Mouse (Mus musculus) midbrain, postnatal 0 days (tissue): ENCODE measurements around the gene Cyb561a3. TPM values are rescaled to one million over a fixed set of nuclear protein-coding genes. Genes with fewer than 3 reads are reported as not detected.

ENCODE experiments used
- ATAC-seq: fragments of 200-750 bp; cut with Nextera tagmentation; 2 replicates; pipeline ENCODE4 v1.8.0; 2017; ENCODE audit warnings: moderate number of reproducible peaks, mild to moderate bottlenecking, moderate TSS enrichment, moderate library complexity; ENCODE audit not compliant: low FRiP score
- DNase-seq: peaks from one replicate; pipeline ENCODE4 v3.0.0-alpha.2; 2015; ENCODE audit warnings: low spot score
- H3K27ac ChIP-seq: fragments of 300-500 bp; sonication (generic); 2 replicates; pipeline ENCODE4 v1.5.1; 2014; ENCODE audit warnings: low read depth, mild to moderate bottlenecking, low read length, mixed read lengths
- H3K27me3 ChIP-seq: fragments of 300-500 bp; sonication (generic); 2 replicates; pipeline ENCODE4 v1.6.1; 2014; ENCODE audit warnings: low read length, control low read depth, mixed read lengths; ENCODE audit not compliant: insufficient read depth
- H3K36me3 ChIP-seq: fragments of 300-500 bp; sonication (generic); 2 replicates; pipeline ENCODE4 v1.6.1; 2014; ENCODE audit warnings: low read length, control low read depth, mixed read lengths; ENCODE audit not compliant: insufficient read depth
- H3K4me1 ChIP-seq: fragments of 300-500 bp; sonication (generic); 2 replicates; pipeline ENCODE4 v1.6.1; 2014; ENCODE audit warnings: mild to moderate bottlenecking, control low read depth, antibody characterized with exemption, low read length, mixed read lengths; ENCODE audit not compliant: insufficient read depth
- H3K4me2 ChIP-seq: fragments of 300-500 bp; sonication (generic); 2 replicates; pipeline ENCODE4 v1.6.1; 2014; ENCODE audit warnings: low read depth, mild to moderate bottlenecking, low read length, mixed read lengths; ENCODE audit not compliant: poor library complexity, severe bottlenecking
- H3K4me3 ChIP-seq: fragments of 300-500 bp; sonication (generic); 2 replicates; pipeline ENCODE4 v1.5.1; 2014; ENCODE audit warnings: low read depth, mild to moderate bottlenecking, low read length, moderate library complexity
- H3K9ac ChIP-seq: fragments of 300-500 bp; sonication (generic); replicated peaks from 2 replicates; pipeline ENCODE4 v1.6.1; 2014; ENCODE audit warnings: mild to moderate bottlenecking, low read length, moderate library complexity, mixed read lengths; ENCODE audit not compliant: poor library complexity, severe bottlenecking
- H3K9me3 ChIP-seq: fragments of 300-500 bp; sonication (generic); 2 replicates; pipeline ENCODE4 v1.6.1; 2016; ENCODE audit warnings: low read length, control low read depth
- CTCF ChIP-seq: IDR thresholded peaks from 2 replicates; pipeline ENCODE4 v1.5.1; 2016; ENCODE audit warnings: antibody characterized with exemption, mild to moderate bottlenecking
- WGBS: fragments of 180-500 bp; shearing (Covaris S2); extraction: QIAGEN DNeasy Blood & Tissue Kit; methylation state at CpG from one replicate; pipeline ENCODE4 v1.1.7; 2014; 5-methylcytosine and 5-hydroxymethylcytosine counted together
- polyA plus RNA-seq: library from polyadenylated mRNA; unstranded; fragments of >200 nt; fragmentation: Nextera tagmentation; extraction: Ambion mirVana; gene quantifications from 2 replicates; pipeline ENCODE4 v1.2.1, GENCODE M21; 2015
- total RNA-seq: library from RNA; depleted of rRNA; stranded (reverse); fragments of >200 nt; gene quantifications from 2 replicates; pipeline ENCODE4 v1.2.3, GENCODE M21; 2014; rRNA removed

Gene Cyb561a3
- total and polyA plus RNA-seq, 2 experiments from 2014 or later, result 19.1 to 20.3 TPM

DNA sequence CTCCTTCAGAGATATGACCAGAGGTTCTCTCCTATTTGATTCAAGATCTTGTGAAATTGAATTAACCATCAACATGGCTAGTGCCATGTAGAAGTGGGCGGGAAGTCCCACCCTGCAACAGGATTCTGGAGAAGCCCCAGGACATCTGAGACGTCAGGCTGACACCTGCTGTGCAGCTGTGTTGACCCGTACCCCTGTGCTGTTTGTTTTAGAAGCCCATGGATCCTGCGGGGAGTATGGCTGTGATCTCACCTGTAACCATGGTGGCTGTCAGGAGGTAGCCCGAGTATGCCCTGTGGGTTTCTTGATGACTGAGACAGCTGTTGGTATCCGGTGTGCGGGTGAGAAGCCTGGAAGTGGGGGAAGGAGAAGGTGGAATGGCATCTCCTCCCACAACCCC is 60.9 kb downstream of the Cyb561a3 start:
- DNase-seq, result no peak
- ATAC-seq, result no peak

DNA sequence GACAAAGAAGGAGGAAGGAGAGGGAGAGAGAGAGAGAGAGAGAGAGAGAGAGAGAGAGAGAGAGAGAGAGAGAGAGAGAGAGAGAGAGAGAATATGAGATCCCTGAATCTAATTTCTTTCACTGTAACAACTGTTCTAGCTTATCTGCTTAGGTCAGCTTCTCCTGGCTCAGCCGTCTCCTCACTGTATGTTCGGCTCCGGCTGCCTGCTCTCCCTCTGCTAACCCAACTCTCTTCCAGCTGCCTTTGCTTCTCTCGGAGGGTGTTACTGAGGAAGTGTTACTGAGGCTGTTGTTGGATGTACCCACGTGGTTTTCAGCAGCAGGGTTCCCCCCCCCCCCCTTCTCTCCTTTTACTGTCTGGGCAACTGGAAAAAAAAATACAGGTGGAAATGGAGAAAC is 63.1 kb downstream of the Cyb561a3 start:
- Histone ChIP-seq H3K4me2 (no peak overlapping the region), H3K4me3 (no peak overlapping the region), H3K27me3 (no peaks in the 10 kb centered on the region), H3K9ac (no peak overlapping the region), H3K27ac (no peak overlapping the region), H3K36me3 (no peaks in the 10 kb centered on the region), H3K9me3 (no peaks in the 10 kb centered on the region), H3K4me1 (no peaks in the 10 kb centered on the region)
- WGBS, result 10% methylated on average over 5 of the region's 5 CpGs
- ATAC-seq, result no peak
- no peak for TF ChIP-seq CTCF
- DNase-seq, result no peak

More for the DNA sequence above, 60.9 kb downstream of the Cyb561a3 start:
- Histone ChIP-seq H3K36me3 (no peaks in the 10 kb centered on the region), H3K4me3 (no peak overlapping the region), H3K9me3 (no peaks in the 10 kb centered on the region), H3K9ac (no peak overlapping the region), H3K27ac (no peak overlapping the region), H3K4me1 (no peaks in the 10 kb centered on the region), H3K4me2 (no peak overlapping the region), H3K27me3 (no peaks in the 10 kb centered on the region)
- 69% methylated on average over 7 of the region's 7 CpGs for WGBS
- TF ChIP-seq CTCF, result no peak

DNA sequence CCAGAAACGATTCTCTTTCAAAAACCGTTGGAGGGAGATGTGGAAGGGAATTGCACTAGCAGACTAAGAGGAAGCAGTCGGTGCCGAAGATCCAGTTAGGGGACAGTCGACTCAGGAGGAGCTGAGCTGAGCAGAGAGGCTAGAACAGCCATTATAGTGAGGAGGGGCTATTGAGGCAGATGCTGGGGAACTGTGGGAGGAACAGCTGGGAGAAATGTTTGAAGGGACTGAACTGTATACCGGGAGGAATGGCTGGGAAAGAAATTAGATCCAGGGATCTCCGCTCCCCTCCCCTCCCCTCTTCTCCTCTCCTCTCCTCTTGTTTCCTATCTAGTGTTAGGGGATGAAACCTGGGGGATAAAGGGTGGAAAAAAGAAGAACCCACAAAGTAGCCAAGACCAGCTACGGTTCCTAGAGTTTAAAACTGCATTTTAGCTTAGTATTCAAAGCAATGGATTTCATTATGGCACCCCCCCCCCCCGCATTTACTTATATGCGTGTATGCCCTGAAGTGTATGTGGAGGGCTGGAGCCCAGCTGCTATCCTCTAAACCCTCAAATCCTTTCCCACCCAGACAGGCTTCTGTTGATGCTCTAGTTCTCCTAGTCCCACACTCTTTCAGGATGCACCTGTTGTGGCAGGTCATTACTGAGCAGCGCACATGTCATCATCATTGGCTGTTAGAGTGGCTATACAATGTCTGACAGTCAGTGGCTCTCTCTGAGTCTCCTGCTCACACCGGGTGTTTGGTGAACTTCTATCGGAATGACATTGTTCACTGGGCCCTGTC is 63.8 kb downstream of the Cyb561a3 start:
- Histone ChIP-seq H3K4me3 (no peak overlapping the region), H3K9ac (peak overlapping the region; percentile 24; the same call in 1 of the 2 replicates), H3K4me1 (no peaks in the 10 kb centered on the region), H3K27me3 (no peaks in the 10 kb centered on the region), H3K9me3 (no peaks in the 10 kb centered on the region), H3K27ac (no peak overlapping the region), H3K4me2 (no peak overlapping the region), H3K36me3 (no peaks in the 10 kb centered on the region)
- no peak for TF ChIP-seq CTCF
- no peak for DNase-seq
- ATAC-seq, result no peak
- whole genome bisulfite sequencing, result 47% methylated on average over 13 of the region's 13 CpGs

Other genes starting within 250 kb of the Cyb561a3 start
- 138 and 140 TPM in 2 replicates for gene Syt7, start 188.1 kb upstream of the Cyb561a3 start, total RNA-seq
- gene Syt7, start 188.1 kb upstream of the Cyb561a3 start, polyA plus RNA-seq, result 14.7 and 19.0 TPM in 2 replicates
- 6.2 and 8.7 TPM in 2 replicates for gene Lrrc10b, start 119.7 kb upstream of the Cyb561a3 start, total RNA-seq
- gene Lrrc10b, start 119.7 kb upstream of the Cyb561a3 start, polyA plus RNA-seq, result 2.2 and 2.3 TPM in 2 replicates
- gene Ppp1r32, start 94.2 kb upstream of the Cyb561a3 start, total RNA-seq, result 4.9 and 7.8 TPM in 2 replicates
- gene Ppp1r32, start 94.2 kb upstream of the Cyb561a3 start, polyA plus RNA-seq, result 5.0 and 5.3 TPM in 2 replicates
- 55.7 and 62.3 TPM in 2 replicates for gene Cpsf7, start 51.9 kb upstream of the Cyb561a3 start, total RNA-seq
- 36.7 and 40.6 TPM in 2 replicates for gene Cpsf7, start 51.9 kb upstream of the Cyb561a3 start, polyA plus RNA-seq
- gene Sdhaf2, start 51.0 kb upstream of the Cyb561a3 start, total RNA-seq, result 51.5 and 54.4 TPM in 2 replicates
- gene Sdhaf2, start 51.0 kb upstream of the Cyb561a3 start, polyA plus RNA-seq, result 56.1 and 64.3 TPM in 2 replicates
- gene Tmem216, start 20.9 kb upstream of the Cyb561a3 start, total RNA-seq, result 23.1 and 33.8 TPM in 2 replicates
- 41.5 and 47.0 TPM in 2 replicates for gene Tmem216, start 20.9 kb upstream of the Cyb561a3 start, polyA plus RNA-seq
- gene Tmem138, start 190 bp downstream of the Cyb561a3 start, total RNA-seq, result 18.5 and 18.8 TPM in 2 replicates
- gene Tmem138, start 190 bp downstream of the Cyb561a3 start, polyA plus RNA-seq, result 32.4 and 33.1 TPM in 2 replicates
- 247 and 261 TPM in 2 replicates for gene Ddb1, start 28.2 kb downstream of the Cyb561a3 start, total RNA-seq
- 135 TPM in 2 replicates for gene Ddb1, start 28.2 kb downstream of the Cyb561a3 start, polyA plus RNA-seq
- 11.1 and 15.8 TPM in 2 replicates for gene Tkfc, start 28.5 kb downstream of the Cyb561a3 start, total RNA-seq
- 19.5 and 23.3 TPM in 2 replicates for gene Tkfc, start 28.5 kb downstream of the Cyb561a3 start, polyA plus RNA-seq
- gene Vwce, start 57.0 kb downstream of the Cyb561a3 start, total RNA-seq, result 2.6 and 2.9 TPM in 2 replicates
- 1.9 and 2.2 TPM in 2 replicates for gene Vwce, start 57.0 kb downstream of the Cyb561a3 start, polyA plus RNA-seq
- gene Pga5, start 100.9 kb downstream of the Cyb561a3 start, total RNA-seq, result not detected in 2 replicates
- not detected in 2 replicates for gene Pga5, start 100.9 kb downstream of the Cyb561a3 start, polyA plus RNA-seq
- gene Vps37c, start 111.6 kb downstream of the Cyb561a3 start, total RNA-seq, result 17.5 and 22.4 TPM in 2 replicates
- gene Vps37c, start 111.6 kb downstream of the Cyb561a3 start, polyA plus RNA-seq, result 22.9 and 28.0 TPM in 2 replicates
- 0.55 and 0.85 TPM in 2 replicates for gene Cd5, start 161.8 kb downstream of the Cyb561a3 start, total RNA-seq
- 0.50 and 0.53 TPM in 2 replicates for gene Cd5, start 161.8 kb downstream of the Cyb561a3 start, polyA plus RNA-seq